Mouse (Mus musculus): ENCODE data around the gene Elmo1. TPM values are rescaled to one million over a fixed set of nuclear protein-coding genes. Genes with fewer than 3 reads are reported as not detected.

Gene Elmo1
- total RNA-seq (2022) = 10 to 100 TPM; 33.4 to 40.0 (median 36.3) TPM

DNA sequence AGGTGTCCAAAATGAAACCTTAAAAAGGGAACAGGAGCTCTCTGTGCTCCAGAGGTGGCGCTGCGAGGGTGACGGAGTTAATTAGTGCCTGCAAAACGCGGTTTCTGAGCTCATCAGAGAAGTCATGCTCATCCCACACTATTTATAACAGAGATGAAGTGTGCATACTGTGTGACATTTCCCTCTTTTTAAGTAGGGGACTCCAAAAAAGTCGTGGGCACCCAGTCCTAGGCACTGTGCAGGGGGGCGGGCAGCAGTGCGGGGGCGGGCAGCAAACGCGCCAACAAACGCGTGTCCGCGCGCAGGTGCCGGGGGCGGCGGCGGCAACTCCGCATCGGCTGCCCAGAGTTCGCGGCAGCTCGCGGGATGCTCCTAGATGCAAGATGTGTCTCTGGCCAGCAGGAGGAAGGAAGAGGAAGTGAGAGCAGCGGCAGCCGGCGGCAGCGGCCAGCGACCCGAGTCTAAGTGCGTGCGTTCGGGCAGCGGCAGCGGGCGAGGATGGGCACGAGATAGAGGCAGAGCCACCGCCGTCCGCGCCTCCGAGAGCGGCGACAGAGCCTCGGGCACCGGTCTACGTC is at the start of gene Elmo1:
TSS of gene Elmo1 (plus strand) at position 464 of the 578 bp plus-strand sequence.
- DNase-seq (ENCODE audit: low spot score in 2 of 2) = peak; percentile 34 to 49

GRCm38 (mm10) chr13:20041169-20041830 is 49.1 kb upstream of the Elmo1 start:
- DNase-seq (ENCODE audit: low spot score in 2 of 2) = peak; percentile 13 to 19

- DNase-seq (ENCODE audit: low spot score in 2 of 2) = no peak
These were observed 47.5 kb upstream of the Elmo1 start for GRCm38 (mm10) chr13:20042856-20043255.

GRCm38 (mm10) chr13:20045350-20045749 is 45.0 kb upstream of the Elmo1 start:
- no peak for DNase-seq (ENCODE audit: low spot score in 2 of 2)

DNA sequence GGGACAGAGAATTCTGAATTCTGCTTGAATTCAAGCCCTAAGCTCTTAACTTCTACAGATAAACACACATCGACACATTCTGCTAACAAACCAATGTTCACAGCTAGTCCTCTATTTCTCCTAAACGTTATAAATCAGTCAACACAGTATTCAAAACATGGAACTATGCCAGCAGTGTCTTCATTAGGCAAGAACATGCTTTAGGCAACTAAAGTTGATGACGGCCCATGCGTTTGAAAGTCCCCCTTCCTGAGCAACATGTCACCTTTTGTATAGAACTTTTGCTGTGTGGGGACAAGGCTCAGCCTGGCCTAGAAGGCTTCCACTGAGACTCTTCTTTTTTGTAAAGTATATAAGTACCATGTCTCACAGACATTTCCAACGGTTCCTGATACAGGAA is 44.6 kb upstream of the Elmo1 start:
- DNase-seq (ENCODE audit: low spot score in 2 of 2) = no peak

DNA sequence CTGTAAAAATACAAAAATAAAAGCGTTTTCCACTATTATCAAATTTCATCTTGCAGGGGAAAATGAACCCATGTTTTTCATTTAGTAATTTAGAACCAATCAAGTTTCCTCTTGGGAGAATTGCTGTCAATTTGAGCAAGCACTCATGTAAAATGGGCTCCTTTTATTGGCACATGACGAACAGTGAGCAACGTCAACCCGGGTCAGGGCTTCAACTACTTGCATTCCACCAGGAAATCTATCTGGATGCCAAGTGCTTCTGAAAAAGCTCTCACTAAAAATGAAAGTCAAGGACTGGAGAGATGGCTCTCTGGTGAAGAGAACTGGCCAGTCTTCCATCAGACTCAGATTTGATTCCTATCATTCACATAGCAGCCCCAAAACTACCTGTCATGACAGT is 44.0 kb upstream of the Elmo1 start:
- no peak for DNase-seq (ENCODE audit: low spot score in 2 of 2)

DNA sequence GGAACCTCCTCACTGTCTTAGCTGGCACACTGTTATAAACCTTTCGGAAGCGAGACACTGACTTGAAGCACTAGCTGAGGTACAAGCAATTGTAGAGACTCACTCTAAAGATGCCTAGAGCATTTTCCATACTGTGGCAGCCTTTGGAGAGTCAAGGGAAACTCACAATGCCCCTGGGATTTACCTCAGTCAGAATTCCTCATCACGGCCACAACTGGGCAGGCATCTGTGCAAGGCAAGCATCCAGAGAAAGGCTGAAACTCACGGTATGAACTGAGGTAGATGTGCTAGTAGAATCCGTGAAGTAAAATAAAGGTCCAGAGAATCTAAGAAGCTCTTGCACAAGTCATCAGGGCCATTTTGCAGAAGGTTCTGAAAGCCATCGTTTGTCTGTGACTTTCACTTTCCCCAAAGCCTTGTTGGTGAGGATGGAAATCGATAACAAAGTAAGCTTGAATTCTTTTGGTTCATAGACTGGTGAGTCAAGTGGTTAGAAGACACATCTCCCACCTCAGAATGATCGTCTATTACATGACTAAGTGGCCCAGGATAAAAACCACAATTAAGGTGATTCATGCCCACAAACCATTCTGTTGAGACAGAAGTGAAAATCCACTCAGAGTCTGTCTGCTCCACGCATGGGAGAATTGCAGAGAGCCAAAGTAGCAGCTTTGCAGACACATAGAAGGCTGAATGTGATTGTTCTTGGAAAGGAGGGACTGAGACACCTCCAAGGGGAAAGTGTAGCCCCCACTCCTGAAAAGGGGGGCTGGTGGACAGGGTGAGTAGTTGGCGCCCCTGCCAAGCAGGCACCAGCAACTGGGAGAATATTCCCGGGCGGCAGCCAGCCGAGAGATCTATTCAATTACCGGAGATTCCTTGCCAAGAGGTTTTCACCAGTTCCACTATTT is 42.2 kb upstream of the Elmo1 start:
- DNase-seq (ENCODE audit: low spot score in 2 of 2) = no peak

GRCm38 (mm10) chr13:20048837-20049160 is 41.6 kb upstream of the Elmo1 start:
- DNase-seq (ENCODE audit: low spot score in 2 of 2) = no peak

- no peak for DNase-seq (ENCODE audit: low spot score in 2 of 2)
These were observed 40.7 kb upstream of the Elmo1 start for GRCm38 (mm10) chr13:20049654-20050053.

DNA sequence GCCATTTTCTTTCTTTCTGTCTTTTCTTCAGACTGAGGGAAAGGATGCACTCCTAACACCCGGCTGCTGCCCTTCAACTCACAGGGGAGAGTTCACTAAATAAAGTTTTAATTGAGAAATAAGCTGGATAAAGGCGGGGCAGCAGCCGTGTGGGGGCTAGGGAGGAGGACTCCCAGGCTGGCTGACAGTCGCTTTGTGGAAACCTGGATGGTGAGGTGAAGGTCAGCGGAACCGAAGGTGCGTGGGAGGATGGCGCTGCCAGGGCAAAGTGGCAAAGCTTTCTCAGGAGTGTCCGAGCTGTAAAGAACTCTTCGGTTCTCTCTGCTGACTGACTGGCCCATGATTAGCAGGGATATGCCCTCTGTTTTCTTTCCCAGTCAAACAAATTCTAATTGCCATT is 40.2 kb upstream of the Elmo1 start:
- no peak for DNase-seq (ENCODE audit: low spot score in 2 of 2)

GRCm38 (mm10) chr13:20057926-20058325 is 32.5 kb upstream of the Elmo1 start:
- no peak for DNase-seq (ENCODE audit: low spot score in 2 of 2)

- no peak for DNase-seq (ENCODE audit: low spot score in 2 of 2)
These were observed 29.4 kb upstream of the Elmo1 start for GRCm38 (mm10) chr13:20061031-20061430.

- DNase-seq (ENCODE audit: low spot score in 2 of 2) = no peak
These were observed 27.1 kb upstream of the Elmo1 start for GRCm38 (mm10) chr13:20063331-20063730.

- DNase-seq (ENCODE audit: low spot score in 2 of 2) = no peak
These were observed 18.4 kb upstream of the Elmo1 start for GRCm38 (mm10) chr13:20072043-20072442.

DNA sequence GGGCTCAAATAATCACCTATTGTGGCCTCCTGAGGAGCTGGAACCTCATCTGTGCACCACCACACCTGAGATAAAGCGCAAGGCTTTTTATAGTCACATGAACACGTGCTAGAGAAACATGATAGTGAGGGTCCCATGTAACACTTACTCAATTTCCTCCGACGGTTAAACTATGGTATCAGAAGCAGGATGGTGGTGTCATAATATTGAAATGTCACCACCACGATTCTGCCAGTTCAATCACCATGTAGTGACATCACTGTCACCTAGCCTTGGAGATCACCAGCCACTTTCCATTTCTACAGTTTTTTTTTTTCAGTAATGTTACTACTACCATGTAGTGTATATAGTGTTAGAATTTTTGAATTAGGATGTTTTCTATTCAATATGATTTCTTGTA is 17.4 kb upstream of the Elmo1 start:
- no peak for DNase-seq (ENCODE audit: low spot score in 2 of 2)

- no peak for DNase-seq (ENCODE audit: low spot score in 2 of 2)
These were observed 13.9 kb upstream of the Elmo1 start for GRCm38 (mm10) chr13:20076521-20076920.

DNA sequence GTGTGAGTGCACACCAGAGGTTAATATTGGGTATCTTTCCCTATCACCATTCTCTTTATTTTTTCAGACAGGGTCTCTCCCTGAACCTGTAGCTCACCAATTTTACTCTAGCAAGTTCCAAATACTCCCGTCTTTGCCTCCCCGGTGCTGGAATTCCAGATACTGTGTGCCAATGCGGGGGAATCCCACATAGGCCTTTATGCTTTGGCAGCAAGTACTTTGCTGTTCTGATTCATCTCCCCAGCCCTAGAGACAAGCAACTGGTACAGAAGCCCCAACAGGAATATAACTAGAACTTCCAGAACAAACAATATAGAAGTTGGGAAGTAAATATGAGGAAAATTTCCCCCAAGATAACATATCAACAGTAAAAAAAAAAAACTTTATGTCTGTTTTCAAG is 13.2 kb upstream of the Elmo1 start:
- DNase-seq (ENCODE audit: low spot score in 2 of 2) = no peak

DNA sequence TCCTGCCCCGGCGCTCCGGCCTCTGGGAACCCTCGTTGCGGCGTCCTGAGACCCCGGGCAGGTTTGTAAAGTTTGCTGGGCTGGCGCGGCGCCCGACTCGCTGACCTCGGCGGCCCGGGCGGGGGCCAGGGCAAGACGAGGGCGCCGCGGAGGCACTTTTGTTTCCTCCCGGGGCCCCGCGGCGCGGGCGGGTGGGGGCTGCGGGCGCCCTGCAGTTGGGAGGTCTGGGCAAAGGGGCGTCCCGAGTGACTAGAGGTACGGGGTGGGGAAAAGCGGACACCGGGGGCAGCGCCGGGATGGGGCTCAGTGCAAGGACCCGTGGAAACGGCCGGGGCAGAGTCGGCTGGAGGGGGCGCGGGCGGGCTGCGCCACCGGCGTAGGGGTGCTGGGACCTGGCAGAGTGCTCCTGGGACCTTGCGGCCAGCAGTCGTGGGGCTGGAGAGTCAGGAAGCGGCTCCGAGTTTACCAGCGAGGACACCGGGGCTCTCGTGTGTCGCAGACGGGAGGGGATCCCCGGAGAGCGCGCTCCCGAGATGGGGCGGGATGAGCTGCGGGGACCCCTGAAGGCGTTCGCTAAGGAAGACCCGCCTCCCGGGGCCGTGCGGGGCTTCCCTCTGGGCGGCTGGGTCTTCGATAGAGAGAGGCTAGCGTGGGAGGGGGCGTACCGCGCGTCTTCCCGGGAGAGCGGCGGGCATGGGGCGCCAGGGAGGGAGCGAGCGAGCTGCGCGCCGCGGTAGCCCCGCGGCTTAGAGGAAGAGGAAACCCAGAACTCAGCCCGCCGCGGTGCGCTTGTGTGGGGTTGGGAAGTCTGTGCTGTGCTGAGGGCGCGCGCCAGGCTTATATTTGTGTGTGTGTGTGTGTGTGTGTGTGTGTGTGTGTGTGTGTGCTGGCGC is 561 bp downstream of the Elmo1 start:
- peak in 1 of 2 experiments; percentile 25 for DNase-seq (ENCODE audit: low spot score in 2 of 2)

GRCm38 (mm10) chr13:20091604-20091926 is 1.2 kb downstream of the Elmo1 start:
- DNase-seq (ENCODE audit: low spot score in 2 of 2) = no peak

DNA sequence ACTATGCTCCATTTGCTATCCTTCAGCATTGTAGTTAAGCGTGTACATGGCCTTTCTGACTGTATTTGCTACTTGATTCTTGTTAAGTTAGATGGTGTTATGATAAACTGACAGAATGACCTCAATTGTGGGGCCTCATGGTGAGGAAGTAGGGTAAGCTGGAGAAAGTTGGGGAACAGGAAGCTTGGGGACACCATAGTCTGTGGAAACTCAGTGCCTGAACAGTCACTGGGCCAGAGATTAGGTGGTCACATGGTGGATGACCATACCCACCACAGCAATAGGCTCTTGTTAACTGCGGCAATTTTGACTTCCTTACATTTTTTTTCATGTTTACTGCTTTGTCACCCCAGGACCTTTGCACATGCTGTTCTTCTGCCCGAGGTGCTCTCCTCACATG is 1.9 kb downstream of the Elmo1 start:
- DNase-seq (ENCODE audit: low spot score in 2 of 2) = no peak

DNA sequence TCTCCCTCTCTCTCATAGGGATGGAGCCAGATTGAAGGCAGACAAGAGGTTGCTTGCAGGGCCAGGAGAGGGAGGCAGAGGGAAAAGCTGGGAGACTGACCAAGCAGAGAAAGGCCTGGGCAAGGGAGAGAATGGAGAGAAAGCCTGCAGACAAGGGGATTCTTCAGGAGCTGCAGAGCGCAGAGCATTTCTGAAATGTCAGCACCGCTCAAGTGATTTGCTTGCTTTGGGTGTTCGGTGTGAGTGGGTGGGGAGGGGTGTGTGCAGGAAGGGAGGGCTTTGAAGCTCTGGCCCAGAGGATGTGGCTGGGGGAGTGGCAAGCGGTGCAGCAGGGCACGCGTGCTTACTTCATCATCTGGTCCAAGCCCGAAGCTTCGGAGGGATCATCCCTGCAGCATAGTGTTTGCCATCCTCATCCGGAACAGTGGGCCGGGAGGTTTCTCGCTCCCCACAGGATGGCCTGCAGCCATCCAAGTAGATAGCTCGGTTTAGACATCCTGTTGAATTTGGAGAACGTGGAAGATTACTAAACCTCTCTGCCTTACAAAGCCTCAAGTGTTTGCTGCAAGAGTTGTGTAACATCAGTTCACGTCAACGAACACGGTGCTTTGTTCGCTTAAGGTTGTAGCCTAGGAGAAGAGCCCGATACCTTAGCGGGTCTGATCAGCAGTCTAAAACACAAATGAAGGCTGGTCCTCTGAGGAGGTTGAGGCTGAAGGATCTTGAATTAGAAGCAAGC is 3.1 kb downstream of the Elmo1 start:
- DNase-seq (ENCODE audit: low spot score in 2 of 2) = no peak
